Mouse (Mus musculus): ENCODE results near the gene Cpt1b. TPM values are rescaled to one million over a fixed set of nuclear protein-coding genes. Genes with fewer than 3 reads are reported as not detected.

The Cpt1b gene
- polyA plus RNA-seq (2015; fragmentation: Nextera tagmentation; extraction: Ambion mirVana): 1.5 and 1.7 TPM in 2 replicates

GRCm38 (mm10) chr15:89425711-89426121, at the start of gene Cpt1b:
Gene Cpt1b, minus strand, starts transcription at chr15:89425863.

GRCm38 (mm10) chr15:89453865-89454478, 28.3 kb upstream of the Cpt1b start, which contains the start of gene Mapk8ip2:
Gene Mapk8ip2, plus strand, starts transcription at chr15:89453913.

GRCm38 (mm10) chr15:89429352-89430221, 3.9 kb upstream of the Cpt1b start, which contains the start of the genes C730034F03Rik, Gm44502 and Chkb:
Gene C730034F03Rik, plus strand, starts transcription at chr15:89429589.
Gene Gm44502, minus strand, starts transcription at chr15:89429696.
Gene Chkb, minus strand, starts transcription at chr15:89429908.

GRCm38 (mm10) chr15:89410118-89410517, 15.5 kb downstream of the Cpt1b start, which contains the start of gene Syce3:
Gene Syce3, minus strand, starts transcription at chr15:89410503.

GRCm38 (mm10) chr15:89384617-89385016, 41.0 kb downstream of the Cpt1b start, which contains the start of gene Klhdc7b:
Gene Klhdc7b, plus strand, starts transcription at chr15:89384917.

GRCm38 (mm10) chr15:89378831-89379401, 46.7 kb downstream of the Cpt1b start, which contains the start of gene Odf3b:
Gene Odf3b, minus strand, starts transcription at chr15:89379282.

GRCm38 (mm10) chr15:89376957-89377356, 48.7 kb downstream of the Cpt1b start, which contains the start of gene Tymp:
Gene Tymp, minus strand, starts transcription at chr15:89377039.

GRCm38 (mm10) chr15:89373762-89374248, 51.9 kb downstream of the Cpt1b start, which contains the start of gene Sco2:
Gene Sco2, minus strand, starts transcription at chr15:89373846.

Other genes with a start within 250 kb of the Cpt1b start
- gene Plxnb2, start 245.1 kb downstream of the Cpt1b start, polyA plus RNA-seq (2015; fragmentation: Nextera tagmentation; extraction: Ambion mirVana): 40.8 and 51.5 TPM in 2 replicates
- 58.4 and 74.1 TPM in 2 replicates for gene Dennd6b, start 229.4 kb downstream of the Cpt1b start, polyA plus RNA-seq (2015; fragmentation: Nextera tagmentation; extraction: Ambion mirVana)
- gene Ppp6r2, start 214.3 kb downstream of the Cpt1b start, polyA plus RNA-seq (2015; fragmentation: Nextera tagmentation; extraction: Ambion mirVana): 65.8 and 68.3 TPM in 2 replicates
- gene Sbf1, start 110.6 kb downstream of the Cpt1b start, polyA plus RNA-seq (2015; fragmentation: Nextera tagmentation; extraction: Ambion mirVana): 74.8 and 96.2 TPM in 2 replicates
- not detected in 2 replicates for gene Adm2, start 103.1 kb downstream of the Cpt1b start, polyA plus RNA-seq (2015; fragmentation: Nextera tagmentation; extraction: Ambion mirVana)
- not detected in 2 replicates for gene Miox, start 91.5 kb downstream of the Cpt1b start, polyA plus RNA-seq (2015; fragmentation: Nextera tagmentation; extraction: Ambion mirVana)
- gene Lmf2, start 70.2 kb downstream of the Cpt1b start, polyA plus RNA-seq (2015; fragmentation: Nextera tagmentation; extraction: Ambion mirVana): 28.3 and 29.6 TPM in 2 replicates
- 76.3 and 87.7 TPM in 2 replicates for gene Ncaph2, start 70.1 kb downstream of the Cpt1b start, polyA plus RNA-seq (2015; fragmentation: Nextera tagmentation; extraction: Ambion mirVana)
- 22.7 and 27.6 TPM in 2 replicates for gene Sco2, start 52.0 kb downstream of the Cpt1b start, polyA plus RNA-seq (2015; fragmentation: Nextera tagmentation; extraction: Ambion mirVana)
- gene Tymp, start 48.8 kb downstream of the Cpt1b start, polyA plus RNA-seq (2015; fragmentation: Nextera tagmentation; extraction: Ambion mirVana): 1.7 and 3.0 TPM in 2 replicates
- gene Odf3b, start 46.6 kb downstream of the Cpt1b start, polyA plus RNA-seq (2015; fragmentation: Nextera tagmentation; extraction: Ambion mirVana): 9.3 and 9.6 TPM in 2 replicates
- 0.06 TPM in 1 of 2 replicates, not detected in the other for gene Klhdc7b, start 40.9 kb downstream of the Cpt1b start, polyA plus RNA-seq (2015; fragmentation: Nextera tagmentation; extraction: Ambion mirVana)
- not detected in 2 replicates for gene Syce3, start 15.4 kb downstream of the Cpt1b start, polyA plus RNA-seq (2015; fragmentation: Nextera tagmentation; extraction: Ambion mirVana)
- gene C730034F03Rik, start 3.7 kb upstream of the Cpt1b start, polyA plus RNA-seq (2015; fragmentation: Nextera tagmentation; extraction: Ambion mirVana): 4.9 and 6.1 TPM in 2 replicates
- not detected in 2 replicates for gene Gm44502, start 3.8 kb upstream of the Cpt1b start, polyA plus RNA-seq (2015; fragmentation: Nextera tagmentation; extraction: Ambion mirVana)
- 86.6 and 91.5 TPM in 2 replicates for gene Chkb, start 4.0 kb upstream of the Cpt1b start, polyA plus RNA-seq (2015; fragmentation: Nextera tagmentation; extraction: Ambion mirVana)
- gene Mapk8ip2, start 28.1 kb upstream of the Cpt1b start, polyA plus RNA-seq (2015; fragmentation: Nextera tagmentation; extraction: Ambion mirVana): 67.5 and 73.2 TPM in 2 replicates
- gene Arsa, start 51.6 kb upstream of the Cpt1b start, polyA plus RNA-seq (2015; fragmentation: Nextera tagmentation; extraction: Ambion mirVana): 26.3 and 32.1 TPM in 2 replicates
- gene Shank3, start 73.8 kb upstream of the Cpt1b start, polyA plus RNA-seq (2015; fragmentation: Nextera tagmentation; extraction: Ambion mirVana): 8.5 and 10.7 TPM in 2 replicates
- gene Acr, start 142.5 kb upstream of the Cpt1b start, polyA plus RNA-seq (2015; fragmentation: Nextera tagmentation; extraction: Ambion mirVana): 1.1 and 1.9 TPM in 2 replicates
- 69.5 and 76.9 TPM in 2 replicates for gene Rabl2, start 166.1 kb upstream of the Cpt1b start, polyA plus RNA-seq (2015; fragmentation: Nextera tagmentation; extraction: Ambion mirVana)

All from neural tube, postnatal 0 days (tissue).